24 mouse cellular contexts compared by ENCODE assay signal in the genomic region with DNA sequence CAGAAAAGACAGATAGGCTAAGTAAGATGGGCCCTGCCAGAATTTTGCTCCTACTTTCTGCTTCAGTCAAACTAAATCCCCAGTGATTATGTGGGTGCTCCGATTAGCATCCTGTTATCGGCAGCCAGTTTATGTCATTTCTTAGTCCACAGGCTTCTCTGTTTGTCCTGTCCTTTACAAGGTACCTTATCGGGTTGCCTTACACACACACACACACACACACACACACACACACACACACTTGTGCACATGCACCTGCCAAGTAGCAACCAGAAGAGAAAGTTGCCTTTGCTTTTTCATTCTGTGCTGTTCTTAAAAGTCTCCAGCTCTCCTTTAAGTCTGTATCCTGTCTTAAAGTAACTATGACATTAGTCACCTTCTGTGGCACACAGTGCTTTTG.
DNase-seq lines count a peak whose midpoint lies in the region; ATAC-seq and TF ChIP-seq lines count a peak whose summit lies in the region.
"Had no signal": no experiment of that assay in that cellular context is flagged by ENCODE, and none has a peak within 500 bp of the region (broad histone marks: within the 10 kb centered on the region; RNA-seq: fewer than 3 reads in every experiment).

No protein-coding gene starts in this region.

- peaks cover 4% of the 10 kb centered on the region for H3K4me1 ChIP-seq in heart, adult 2 months (ENCODE audit: control insufficient read depth, insufficient read depth, low read length)
- peaks cover 15% of the 10 kb centered on the region for H3K4me1 ChIP-seq in heart, embryonic 13.5 days
- H3K4me1 ChIP-seq in brown adipose tissue, adult 24 weeks (ENCODE audit: control insufficient read depth, insufficient read depth, insufficient read length, low read length): peaks cover 26% of the 10 kb centered on the region
- no peaks in the 10 kb centered on the region for H3K4me1 ChIP-seq in stomach, postnatal 0 days (replicated peaks; ENCODE audit: control insufficient read depth, insufficient read depth)
- H3K4me1 ChIP-seq: embryonic facial prominence, embryonic 12.5 days; forebrain, embryonic 13.5 days; forebrain, embryonic 15.5 days had no signal

- no peak for TF ChIP-seq POLR2A in heart, adult 2 months (IDR thresholded peaks at IDR 0.05; ENCODE audit: insufficient read depth, low read depth, low read length)

- DNase-seq in heart, adult 2 months: no peak
- no peak for DNase-seq in heart, postnatal 14 days
- no peak for DNase-seq in heart, postnatal 36 days
- peak; percentile 55 for DNase-seq in stomach, postnatal 0 days (ENCODE audit: low spot score)
- no peak for DNase-seq in spleen, adult 18-20 months
- DNase-seq: adrenal gland, adult 8-10 months; adrenal gland, postnatal 25 days; B cell, adult 2 months; cerebellum, adult 11-12 months; cerebellum, adult 2 months; cerebellum, adult 9-10 months; cerebellum, postnatal 10 days; cerebellum, postnatal 25 days had no signal

- ATAC-seq in heart, embryonic 13.5 days (ENCODE audit: extremely low read depth, insufficient number of reproducible peaks, low FRiP score, low TSS enrichment): no peak
- ATAC-seq in stomach, postnatal 0 days (ENCODE audit: low FRiP score, low TSS enrichment): peak; percentile 59; the same call in 1 of the 2 replicates
- ATAC-seq: activated CD4-positive, CD25-positive, alpha-beta regulatory T cell, adult 4 months; CD4-positive, CD25-positive, alpha-beta regulatory T cell, adult 4 months; forebrain, embryonic 13.5 days; forebrain, embryonic 15.5 days; Patski had no signal

- TF ChIP-seq CTCF in heart, adult 2 months (IDR thresholded peaks at IDR 0.05): no peak
- TF ChIP-seq CTCF in stomach, postnatal 0 days (IDR thresholded peaks at IDR 0.05; ENCODE audit: low read depth): no peak

- no peak for TF ChIP-seq EP300 in heart, adult 2 months (IDR thresholded peaks at IDR 0.05; ENCODE audit: insufficient read depth, low read depth, low read length)
- TF ChIP-seq EP300 in stomach, postnatal 0 days (optimal IDR thresholded peaks at IDR 0.05): no peak

- H3K9me3 ChIP-seq in heart, embryonic 13.5 days: no peaks in the 10 kb centered on the region
- no peaks in the 10 kb centered on the region for H3K9me3 ChIP-seq in stomach, postnatal 0 days (ENCODE audit: control insufficient read depth, low read length)
- H3K9me3 ChIP-seq: embryonic facial prominence, embryonic 10.5 days; embryonic facial prominence, embryonic 12.5 days; forebrain, embryonic 13.5 days; forebrain, embryonic 15.5 days; G1E had no signal

- no peaks in the 10 kb centered on the region for H3K27me3 ChIP-seq in heart, adult 2 months (ENCODE audit: control insufficient read depth, insufficient read depth, low read length)
- no peaks in the 10 kb centered on the region for H3K27me3 ChIP-seq in heart, embryonic 13.5 days (replicated peaks)
- H3K27me3 ChIP-seq in stomach, postnatal 0 days (ENCODE audit: control insufficient read depth, insufficient read depth, low read length): no peaks in the 10 kb centered on the region
- H3K27me3 ChIP-seq: CH12.LX; embryonic facial prominence, embryonic 12.5 days; forebrain, embryonic 13.5 days; forebrain, embryonic 15.5 days; Patski had no signal

- intact Hi-C loops in heart, adult 2 months (cut with DNase I): loop anchor here (5.0 kb wide), 1 partner anchor 50 kb away; no protein-coding TSS in a partner anchor
- intact Hi-C loops in heart, postnatal 14 days (cut with DNase I): no loop called here
- intact Hi-C loops in heart, postnatal 36 days (cut with DNase I): no loop called here

- 54% methylated on average over 3 of the region's 3 CpGs for WGBS in heart, adult 2 months
- WGBS in heart, embryonic 13.5 days: 80% methylated on average over 3 of the region's 3 CpGs
- 58% methylated on average over 3 of the region's 3 CpGs for WGBS in stomach, postnatal 0 days

- no peak overlapping the region for H3K4me3 ChIP-seq in heart, adult 2 months
- no peak overlapping the region for H3K4me3 ChIP-seq in heart, embryonic 13.5 days
- no peak overlapping the region for H3K4me3 ChIP-seq in brown adipose tissue, adult 24 weeks (ENCODE audit: insufficient read depth, low read depth, low read length)
- no peak overlapping the region for H3K4me3 ChIP-seq in stomach, postnatal 0 days (ENCODE audit: low read depth, low read length)
- H3K4me3 ChIP-seq: embryonic facial prominence, embryonic 10.5 days; embryonic facial prominence, embryonic 12.5 days; forebrain, embryonic 13.5 days; forebrain, embryonic 15.5 days had no signal

- no peaks in the 10 kb centered on the region for H3K79me2 ChIP-seq in heart, adult 2 months (replicated peaks; ENCODE audit: control insufficient read depth, insufficient read depth, low read length)

- H3K36me3 ChIP-seq in heart, adult 2 months (ENCODE audit: control insufficient read depth, insufficient read depth, low read length): no peaks in the 10 kb centered on the region; the same call in 1 of the 2 replicates
- H3K36me3 ChIP-seq in heart, embryonic 13.5 days: no peaks in the 10 kb centered on the region
- H3K36me3 ChIP-seq in stomach, postnatal 0 days (ENCODE audit: control insufficient read depth, insufficient read depth, low read length): no peaks in the 10 kb centered on the region
- H3K36me3 ChIP-seq: embryonic facial prominence, embryonic 10.5 days; embryonic facial prominence, embryonic 12.5 days; forebrain, embryonic 15.5 days; G1E had no signal

- peak overlapping the region; percentile 10; the same call in 1 of the 2 replicates for H3K27ac ChIP-seq in heart, adult 2 months
- H3K27ac ChIP-seq in heart, embryonic 13.5 days (replicated peaks): peak overlapping the region; percentile 48
- peak overlapping the region; percentile 64 for H3K27ac ChIP-seq in brown adipose tissue, adult 24 weeks (replicated peaks; ENCODE audit: low read depth, low read length)
- H3K27ac ChIP-seq in stomach, postnatal 0 days (replicated peaks): no peak overlapping the region
- H3K27ac ChIP-seq: embryonic facial prominence, embryonic 10.5 days; embryonic facial prominence, embryonic 12.5 days; forebrain, embryonic 13.5 days; forebrain, embryonic 15.5 days had no signal

- no peak overlapping the region for H3K9ac ChIP-seq in heart, adult 2 months (ENCODE audit: low read depth, low read length)
- no peak overlapping the region for H3K9ac ChIP-seq in heart, embryonic 13.5 days
- no peak overlapping the region for H3K9ac ChIP-seq in stomach, postnatal 0 days (ENCODE audit: low read length)
- H3K9ac ChIP-seq: embryonic facial prominence, embryonic 12.5 days; forebrain, embryonic 13.5 days; forebrain, embryonic 15.5 days had no signal

- H3K4me2 ChIP-seq in heart, embryonic 13.5 days: no peak overlapping the region
- H3K4me2 ChIP-seq in stomach, postnatal 0 days (replicated peaks; ENCODE audit: low read depth): no peak overlapping the region
- H3K4me2 ChIP-seq: embryonic facial prominence, embryonic 12.5 days; forebrain, embryonic 13.5 days; forebrain, embryonic 15.5 days had no signal
